Mouse (Mus musculus) thymus, postnatal 0 days (tissue): ENCODE results near the gene Vti1a. TPM values are rescaled to one million over a fixed set of nuclear protein-coding genes. Genes with fewer than 3 reads are reported as not detected.

ENCODE experiments used
- DNase-seq: peaks from one replicate; pipeline ENCODE4 v3.0.0-alpha.2; 2015; ENCODE audit warnings: low spot score
- polyA plus RNA-seq: library from polyadenylated mRNA; unstranded; fragments of >200 nt; fragmentation: Nextera tagmentation; extraction: Ambion mirVana; gene quantifications from 2 replicates; pipeline ENCODE4 v1.2.1, GENCODE M21; 2015

The Vti1a gene
- polyA plus RNA-seq, 1 experiment from 2014 or later: 29.1 TPM

- DNase-seq: no peak
Observed at GRCm38 (mm10) chr19:55456325-55457091, 140.4 kb downstream of the Vti1a start.

GRCm38 (mm10) chr19:55461963-55462362 is 145.9 kb downstream of the Vti1a start:
- no peak for DNase-seq

GRCm38 (mm10) chr19:55463670-55464069 is 147.6 kb downstream of the Vti1a start:
- DNase-seq: no peak

- no peak for DNase-seq
Observed at GRCm38 (mm10) chr19:55469301-55470051, 153.4 kb downstream of the Vti1a start.

GRCm38 (mm10) chr19:55472582-55472981 is 156.5 kb downstream of the Vti1a start:
- DNase-seq: no peak

GRCm38 (mm10) chr19:55474225-55474624 is 158.1 kb downstream of the Vti1a start:
- no peak for DNase-seq

GRCm38 (mm10) chr19:55480526-55480925 is 164.4 kb downstream of the Vti1a start:
- no peak for DNase-seq

- DNase-seq: no peak
Observed at GRCm38 (mm10) chr19:55481308-55481707, 165.2 kb downstream of the Vti1a start.

GRCm38 (mm10) chr19:55483526-55483925 is 167.4 kb downstream of the Vti1a start:
- no peak for DNase-seq

- no peak for DNase-seq
Observed at GRCm38 (mm10) chr19:55484559-55484958, 168.5 kb downstream of the Vti1a start.

GRCm38 (mm10) chr19:55486473-55486872 is 170.4 kb downstream of the Vti1a start:
- no peak for DNase-seq

- DNase-seq: no peak
Observed at GRCm38 (mm10) chr19:55491126-55492076, 175.3 kb downstream of the Vti1a start.

GRCm38 (mm10) chr19:55496333-55496732 is 180.2 kb downstream of the Vti1a start:
- no peak for DNase-seq

- DNase-seq: no peak
Observed at GRCm38 (mm10) chr19:55499179-55499863, 183.2 kb downstream of the Vti1a start.

GRCm38 (mm10) chr19:55501985-55502384 is 185.9 kb downstream of the Vti1a start:
- DNase-seq: no peak

- DNase-seq: no peak
Observed at GRCm38 (mm10) chr19:55503771-55504170, 187.7 kb downstream of the Vti1a start.

- DNase-seq: peak; percentile 55
Observed at GRCm38 (mm10) chr19:55507748-55508147, 191.7 kb downstream of the Vti1a start.

- no peak for DNase-seq
Observed at GRCm38 (mm10) chr19:55508239-55508638, 192.1 kb downstream of the Vti1a start.

- no peak for DNase-seq
Observed at GRCm38 (mm10) chr19:55508965-55509364, 192.9 kb downstream of the Vti1a start.

- no peak for DNase-seq
Observed at GRCm38 (mm10) chr19:55509618-55510017, 193.5 kb downstream of the Vti1a start.

GRCm38 (mm10) chr19:55513941-55514340 is 197.8 kb downstream of the Vti1a start:
- no peak for DNase-seq
